Mouse (Mus musculus) embryonic facial prominence, embryonic 13.5 days (tissue): ENCODE results near the gene Lin37. TPM values are rescaled to one million over a fixed set of nuclear protein-coding genes. Genes with fewer than 3 reads are reported as not detected.
A peak's percentile ranks its signal among the peaks of the same experiment; 100 is the strongest.

ENCODE experiments used
- ATAC-seq: fragments of 200-750 bp; cut with Nextera tagmentation; 2 replicates; pipeline ENCODE4 v1.8.0; 2017; ENCODE audit warnings: low read depth; ENCODE audit not compliant: insufficient number of reproducible peaks, insufficient read depth, low FRiP score, low TSS enrichment
- H3K27ac ChIP-seq: fragments of 300-500 bp; sonication (generic); 2 replicates; pipeline ENCODE4 v1.5.1; 2015; ENCODE audit warnings: moderate library complexity, mild to moderate bottlenecking, inconsistent platforms
- H3K27me3 ChIP-seq: fragments of 300-500 bp; sonication (generic); 2 replicates; pipeline ENCODE4 v1.6.1; 2015; ENCODE audit warnings: mild to moderate bottlenecking, inconsistent platforms
- H3K36me3 ChIP-seq: fragments of 300-500 bp; sonication (generic); 2 replicates; pipeline ENCODE4 v1.6.1; 2015; ENCODE audit warnings: mild to moderate bottlenecking, inconsistent platforms
- H3K4me1 ChIP-seq: fragments of 300-500 bp; sonication (generic); 2 replicates; pipeline ENCODE4 v1.6.1; 2015; ENCODE audit warnings: inconsistent platforms
- H3K4me2 ChIP-seq: fragments of 300-500 bp; sonication (generic); 2 replicates; pipeline ENCODE4 v1.6.1; 2015; ENCODE audit warnings: moderate library complexity, mild to moderate bottlenecking, inconsistent platforms
- H3K4me3 ChIP-seq: fragments of 300-500 bp; sonication (generic); 2 replicates; pipeline ENCODE4 v1.5.1; 2015; ENCODE audit warnings: mild to moderate bottlenecking, inconsistent platforms
- H3K9ac ChIP-seq: fragments of 300-500 bp; sonication (generic); 2 replicates; pipeline ENCODE4 v1.6.1; 2015; ENCODE audit warnings: mild to moderate bottlenecking, inconsistent platforms
- H3K9me3 ChIP-seq: fragments of 300-500 bp; sonication (generic); 2 replicates; pipeline ENCODE4 v1.6.1; 2016; ENCODE audit warnings: inconsistent platforms
- WGBS: fragments of 180-500 bp; shearing (Covaris S2); methylation state at CpG from one replicate; pipeline ENCODE4 v1.1.7; 2015; ENCODE audit warnings: mixed read lengths; 5-methylcytosine and 5-hydroxymethylcytosine counted together
- polyA plus RNA-seq: library from polyadenylated mRNA; unstranded; fragments of >200 nt; fragmentation: Nextera tagmentation; extraction: Ambion mirVana; gene quantifications from 2 replicates; pipeline ENCODE4 v1.2.1, GENCODE M21; 2015

The Lin37 gene
- polyA plus RNA-seq, 1 experiment from 2014 or later = 47.7 TPM

DNA sequence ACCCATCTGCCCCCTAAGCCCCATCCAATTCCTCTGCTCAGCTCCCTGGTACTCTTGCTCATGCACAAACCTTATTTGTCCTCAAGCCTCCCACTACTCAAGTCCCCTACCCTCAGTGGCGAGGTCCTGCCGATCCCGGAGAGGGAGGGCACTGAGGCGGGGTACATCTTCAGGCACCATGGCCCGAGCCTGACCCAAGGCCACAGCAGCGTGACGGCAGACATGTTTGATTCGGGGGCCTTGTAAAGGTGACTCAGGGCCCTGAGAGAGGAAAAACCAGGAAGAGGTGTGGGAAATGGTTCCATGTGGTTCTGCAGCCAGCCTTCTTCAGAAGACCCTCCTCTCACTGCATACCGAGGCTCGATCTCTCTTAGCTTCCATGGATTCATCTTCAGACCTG, 24.7 kb upstream of the Lin37 start:
- peaks cover 13% of the 10 kb centered on the region for H3K4me1 ChIP-seq
- H3K27ac ChIP-seq = no peak overlapping the region
- ATAC-seq = no peak
- peaks cover 75% of the 10 kb centered on the region for H3K36me3 ChIP-seq
- WGBS = 91% methylated on average over 10 of the region's 10 CpGs
- no peak overlapping the region for H3K4me3 ChIP-seq
- no peaks in the 10 kb centered on the region for H3K27me3 ChIP-seq
- H3K9ac ChIP-seq = 0 out of 2 replicates have a peak overlapping the region, but pooled peaks have one; percentile 36
- H3K9me3 ChIP-seq = no peaks in the 10 kb centered on the region
- H3K4me2 ChIP-seq = no peak overlapping the region

DNA sequence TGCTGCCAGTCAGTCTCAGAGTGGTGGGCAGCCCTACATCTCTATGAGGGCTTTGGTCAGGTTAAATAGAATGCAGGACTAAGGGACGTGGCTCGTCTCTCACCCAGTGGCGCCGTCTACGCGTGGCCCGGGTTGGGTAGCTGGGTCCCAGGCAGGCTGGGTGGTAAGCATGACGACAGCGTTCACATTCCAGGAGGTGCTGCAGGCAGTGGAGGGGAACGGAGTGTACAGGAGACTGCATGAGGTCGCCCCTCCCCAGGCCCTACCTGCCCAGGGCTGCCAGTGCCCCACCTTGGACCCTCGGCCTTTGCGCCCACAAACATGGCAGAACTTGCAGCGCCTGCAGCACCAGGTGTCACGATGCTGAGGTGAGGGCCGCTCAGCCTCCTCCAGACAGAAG, 21.9 kb upstream of the Lin37 start:
- Histone ChIP-seq H3K27me3 (no peaks in the 10 kb centered on the region), H3K4me2 (no peak overlapping the region), H3K9me3 (no peaks in the 10 kb centered on the region), H3K4me1 (peaks cover 1% of the 10 kb centered on the region; the same call in 1 of the 2 replicates), H3K4me3 (no peak overlapping the region), H3K36me3 (peaks cover 99% of the 10 kb centered on the region), H3K27ac (no peak overlapping the region), H3K9ac (no peak overlapping the region)
- WGBS = 95% methylated on average over 16 of the region's 16 CpGs
- no peak for ATAC-seq

GRCm38 (mm10) chr7:30579950-30580349, 20.3 kb upstream of the Lin37 start:
- no peak for ATAC-seq
- Histone ChIP-seq H3K27me3 (no peaks in the 10 kb centered on the region), H3K4me1 (no peaks in the 10 kb centered on the region), H3K4me2 (no peak overlapping the region), H3K27ac (no peak overlapping the region), H3K4me3 (no peak overlapping the region), H3K9me3 (no peaks in the 10 kb centered on the region), H3K36me3 (peaks cover 99% of the 10 kb centered on the region), H3K9ac (no peak overlapping the region)
- 96% methylated on average over 8 of the region's 8 CpGs for WGBS

GRCm38 (mm10) chr7:30572969-30573368, 13.3 kb upstream of the Lin37 start:
- no peaks in the 10 kb centered on the region for H3K27me3 ChIP-seq
- WGBS = 71% methylated on average over 2 of the region's 2 CpGs
- no peaks in the 10 kb centered on the region for H3K9me3 ChIP-seq
- H3K36me3 ChIP-seq = peaks cover 97% of the 10 kb centered on the region
- no peak overlapping the region for H3K4me3 ChIP-seq
- no peak for ATAC-seq
- no peak overlapping the region for H3K4me2 ChIP-seq
- no peak overlapping the region for H3K27ac ChIP-seq
- no peak overlapping the region for H3K9ac ChIP-seq
- no peaks in the 10 kb centered on the region for H3K4me1 ChIP-seq

DNA sequence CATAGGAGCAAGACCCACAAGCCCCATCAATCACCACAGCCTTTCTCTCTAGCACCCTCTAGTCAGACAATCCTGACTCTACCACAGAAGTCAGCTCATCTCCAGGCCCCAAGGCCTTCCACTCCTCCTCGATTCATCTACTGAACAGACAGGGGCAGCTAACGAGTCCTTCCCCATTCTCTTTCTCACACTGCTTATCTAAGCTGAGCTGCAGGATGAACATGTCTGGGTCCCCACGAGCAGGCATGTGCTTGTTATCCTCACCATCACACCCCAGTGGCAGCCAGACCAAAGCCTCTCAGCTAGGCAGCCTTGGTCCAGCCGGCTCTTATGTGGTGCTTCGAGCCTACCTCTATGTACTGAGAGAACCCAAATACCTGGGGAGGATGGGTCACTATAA, 12.8 kb upstream of the Lin37 start:
- H3K4me3 ChIP-seq = no peak overlapping the region
- H3K4me2 ChIP-seq = no peak overlapping the region
- H3K27ac ChIP-seq = no peak overlapping the region
- no peaks in the 10 kb centered on the region for H3K4me1 ChIP-seq
- peaks cover 94% of the 10 kb centered on the region for H3K36me3 ChIP-seq
- no peak for ATAC-seq
- H3K27me3 ChIP-seq = no peaks in the 10 kb centered on the region
- no peak overlapping the region for H3K9ac ChIP-seq
- H3K9me3 ChIP-seq = no peaks in the 10 kb centered on the region
- 90% methylated on average over 5 of the region's 5 CpGs for WGBS

DNA sequence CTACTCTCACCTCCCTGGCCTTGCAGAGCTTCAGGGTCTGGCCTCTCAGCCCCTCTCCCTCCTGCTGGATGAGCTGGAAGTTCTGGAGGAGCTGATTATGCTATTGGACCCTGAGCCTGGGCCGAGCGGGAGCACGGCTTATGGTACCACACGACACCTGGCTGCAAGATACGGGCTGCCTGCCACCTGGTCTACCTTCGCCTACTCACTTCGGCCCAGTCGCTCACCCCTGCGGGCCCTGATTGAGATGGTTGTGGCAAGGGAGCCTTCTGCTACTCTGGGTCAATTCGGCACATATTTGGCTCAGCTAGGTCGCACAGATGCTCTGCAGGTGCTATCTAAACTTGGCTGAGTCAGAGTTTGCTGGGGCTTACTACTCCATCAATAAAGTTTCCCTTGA, 7.9 kb upstream of the Lin37 start:
- Histone ChIP-seq H3K36me3 (peaks cover 74% of the 10 kb centered on the region), H3K9me3 (no peaks in the 10 kb centered on the region), H3K4me1 (peaks cover 9% of the 10 kb centered on the region), H3K4me3 (no peak overlapping the region), H3K27ac (no peak overlapping the region), H3K9ac (no peak overlapping the region), H3K27me3 (no peaks in the 10 kb centered on the region), H3K4me2 (no peak overlapping the region)
- 92% methylated on average over 11 of the region's 11 CpGs for WGBS
- ATAC-seq = no peak

- no peak overlapping the region for H3K4me3 ChIP-seq
- H3K27me3 ChIP-seq = no peaks in the 10 kb centered on the region
- H3K27ac ChIP-seq = no peak overlapping the region
- H3K4me2 ChIP-seq = no peak overlapping the region
- no peaks in the 10 kb centered on the region for H3K9me3 ChIP-seq
- H3K36me3 ChIP-seq = peaks cover 62% of the 10 kb centered on the region
- 90% methylated on average over 9 of the region's 9 CpGs for WGBS
- H3K9ac ChIP-seq = no peak overlapping the region
- ATAC-seq = no peak
- peaks cover 20% of the 10 kb centered on the region for H3K4me1 ChIP-seq
These were observed 6.4 kb upstream of the Lin37 start for GRCm38 (mm10) chr7:30566033-30566432.

DNA sequence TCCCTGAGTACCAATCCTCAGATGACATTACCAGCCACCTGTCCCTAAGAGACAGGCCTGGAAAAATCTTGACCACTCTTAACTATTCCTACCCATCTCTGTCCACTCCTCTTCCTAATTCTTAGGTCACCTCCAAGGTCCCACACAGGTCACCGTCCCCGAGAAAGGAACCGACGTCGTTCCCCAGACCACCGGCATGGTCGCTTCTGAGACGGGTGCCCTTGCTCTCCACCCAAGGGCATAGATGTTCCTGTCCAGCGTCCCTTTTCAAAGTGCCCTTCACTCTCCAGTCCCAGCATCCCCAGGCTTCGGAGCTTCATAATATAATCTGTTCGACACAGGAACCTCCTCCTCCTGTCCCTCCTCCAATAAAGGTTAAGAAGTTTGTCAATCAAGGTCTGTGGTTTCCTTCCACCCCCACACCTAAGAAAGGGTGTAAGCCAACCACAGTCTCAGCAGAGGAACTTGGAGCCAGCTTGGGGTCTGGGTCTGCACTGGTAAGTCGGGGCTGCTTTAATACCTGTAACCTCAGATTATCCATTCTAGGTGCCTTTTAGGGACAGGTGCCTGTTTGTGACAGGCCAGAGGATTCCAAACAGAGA, 5.4 kb upstream of the Lin37 start, which contains the start of gene Igflr1:
Gene Igflr1, plus strand, starts transcription at position 458 of the 602 bp plus-strand sequence.
- Histone ChIP-seq H3K36me3 (peaks cover 52% of the 10 kb centered on the region), H3K4me2 (peak within 1 kb of the TSS; percentile 82), H3K27ac (no peak within 1 kb of the TSS), H3K4me3 (peak within 1 kb of the TSS; percentile 76), H3K9ac (peak within 1 kb of the TSS; percentile 83), H3K27me3 (no peaks in the 10 kb centered on the region), H3K9me3 (no peaks in the 10 kb centered on the region), H3K4me1 (peaks cover 22% of the 10 kb centered on the region)
- 94% methylated on average over 12 of the region's 12 CpGs for WGBS
- ATAC-seq = no peak

GRCm38 (mm10) chr7:30563906-30564280, 4.3 kb upstream of the Lin37 start:
- peaks cover 40% of the 10 kb centered on the region for H3K36me3 ChIP-seq
- ATAC-seq = no peak
- H3K27ac ChIP-seq = peak overlapping the region; percentile 96

DNA sequence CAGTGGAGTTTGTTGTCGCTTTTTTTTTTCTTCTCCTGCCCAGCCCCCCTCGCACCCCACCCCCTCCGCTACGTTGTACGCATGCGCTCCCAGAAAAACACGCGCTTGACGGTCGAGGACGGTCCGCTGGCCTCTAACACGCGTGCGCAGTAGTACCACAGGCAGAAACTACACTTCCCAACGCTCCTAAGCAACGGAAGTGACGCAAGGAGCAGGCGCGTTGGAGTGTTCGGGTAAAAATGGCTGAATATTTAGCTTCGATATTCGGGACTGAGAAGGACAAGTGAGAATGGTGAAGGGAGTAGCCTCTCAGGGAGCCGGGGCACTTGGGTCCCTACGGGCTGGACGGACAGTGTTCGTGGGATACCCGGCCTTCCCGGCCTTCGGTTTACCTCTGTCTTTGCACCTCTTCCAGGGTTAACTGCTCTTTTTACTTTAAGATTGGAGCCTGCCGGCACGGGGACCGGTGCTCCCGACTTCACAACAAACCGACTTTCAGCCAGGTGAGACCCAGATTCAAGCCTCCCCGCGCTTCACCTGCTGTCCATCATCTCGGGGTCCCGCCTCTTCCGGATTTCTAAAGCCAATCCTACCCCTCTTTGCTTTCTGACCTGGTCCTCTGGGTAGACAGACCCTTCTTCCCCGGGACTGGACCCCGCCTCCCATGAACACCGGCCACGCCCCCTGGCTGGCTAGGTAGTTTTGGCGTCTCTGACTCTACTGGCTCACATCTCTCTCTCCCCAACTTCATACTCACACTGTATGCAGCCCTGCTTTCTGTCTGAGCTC, 3.7 kb upstream of the Lin37 start, which contains the start of the genes U2af1l4, Gm49396 and Psenen:
Gene U2af1l4, plus strand, starts transcription at position 185 of the 789 bp plus-strand sequence.
Gene Gm49396, plus strand, starts transcription at position 228 of the 789 bp plus-strand sequence.
Gene Psenen, minus strand, starts transcription at position 511 of the 789 bp plus-strand sequence.
- under 1% methylated on average over 45 of the region's 45 CpGs for WGBS
- peak within 1 kb of the TSS; percentile 83 for H3K9ac ChIP-seq
- ATAC-seq = peak; percentile 84
- H3K36me3 ChIP-seq = peaks cover 34% of the 10 kb centered on the region
- peaks cover 33% of the 10 kb centered on the region for H3K4me1 ChIP-seq
- H3K4me3 ChIP-seq = peak within 1 kb of the TSS; percentile 76
- no peaks in the 10 kb centered on the region for H3K9me3 ChIP-seq
- peak within 1 kb of the TSS; percentile 96 for H3K27ac ChIP-seq
- no peaks in the 10 kb centered on the region for H3K27me3 ChIP-seq
- peak within 1 kb of the TSS; percentile 82 for H3K4me2 ChIP-seq

More at GRCm38 (mm10) chr7:30563906-30564280, 4.3 kb upstream of the Lin37 start:
- H3K4me2 ChIP-seq = peak overlapping the region; percentile 82
- H3K9ac ChIP-seq = peak overlapping the region; percentile 83
- H3K27me3 ChIP-seq = no peaks in the 10 kb centered on the region
- peaks cover 27% of the 10 kb centered on the region for H3K4me1 ChIP-seq
- no peaks in the 10 kb centered on the region for H3K9me3 ChIP-seq
- H3K4me3 ChIP-seq = peak overlapping the region; percentile 76
- WGBS = 21% methylated on average over 6 of the region's 6 CpGs

GRCm38 (mm10) chr7:30562526-30563116, 3.0 kb upstream of the Lin37 start:
- H3K4me2 ChIP-seq = peak overlapping the region; percentile 82
- peak overlapping the region; percentile 83 for H3K9ac ChIP-seq
- no peaks in the 10 kb centered on the region for H3K27me3 ChIP-seq
- H3K27ac ChIP-seq = peak overlapping the region; percentile 80
- ATAC-seq = no peak
- 2% methylated on average over 27 of the region's 27 CpGs for WGBS
- H3K9me3 ChIP-seq = no peaks in the 10 kb centered on the region
- H3K4me1 ChIP-seq = peaks cover 37% of the 10 kb centered on the region
- peaks cover 30% of the 10 kb centered on the region for H3K36me3 ChIP-seq
- H3K4me3 ChIP-seq = peak overlapping the region; percentile 76
